Mouse (Mus musculus) layer of hippocampus, postnatal 25 days (tissue): ENCODE data around the gene St8sia4. TPM values are rescaled to one million over a fixed set of nuclear protein-coding genes. Genes with fewer than 3 reads are reported as not detected.
A peak's percentile ranks its signal among the peaks of the same experiment; 100 is the strongest.

ENCODE experiments used
- DNase-seq, 2 experiments: peaks; one replicate each; pipeline ENCODE4 v3.0.0; 2022; ENCODE audit warnings: mixed read lengths in 2 of 2, low spot score in 1 of 2; ENCODE audit errors: extremely low spot score in 1 of 2
- total RNA-seq, 2 experiments: library from RNA; stranded (reverse); gene quantifications; 2 replicates each; pipeline ENCODE4 v1.2.3; 2021

St8sia4 gene
- 10 to 100 TPM; 11.6 to 12.8 TPM for total RNA-seq

DNA sequence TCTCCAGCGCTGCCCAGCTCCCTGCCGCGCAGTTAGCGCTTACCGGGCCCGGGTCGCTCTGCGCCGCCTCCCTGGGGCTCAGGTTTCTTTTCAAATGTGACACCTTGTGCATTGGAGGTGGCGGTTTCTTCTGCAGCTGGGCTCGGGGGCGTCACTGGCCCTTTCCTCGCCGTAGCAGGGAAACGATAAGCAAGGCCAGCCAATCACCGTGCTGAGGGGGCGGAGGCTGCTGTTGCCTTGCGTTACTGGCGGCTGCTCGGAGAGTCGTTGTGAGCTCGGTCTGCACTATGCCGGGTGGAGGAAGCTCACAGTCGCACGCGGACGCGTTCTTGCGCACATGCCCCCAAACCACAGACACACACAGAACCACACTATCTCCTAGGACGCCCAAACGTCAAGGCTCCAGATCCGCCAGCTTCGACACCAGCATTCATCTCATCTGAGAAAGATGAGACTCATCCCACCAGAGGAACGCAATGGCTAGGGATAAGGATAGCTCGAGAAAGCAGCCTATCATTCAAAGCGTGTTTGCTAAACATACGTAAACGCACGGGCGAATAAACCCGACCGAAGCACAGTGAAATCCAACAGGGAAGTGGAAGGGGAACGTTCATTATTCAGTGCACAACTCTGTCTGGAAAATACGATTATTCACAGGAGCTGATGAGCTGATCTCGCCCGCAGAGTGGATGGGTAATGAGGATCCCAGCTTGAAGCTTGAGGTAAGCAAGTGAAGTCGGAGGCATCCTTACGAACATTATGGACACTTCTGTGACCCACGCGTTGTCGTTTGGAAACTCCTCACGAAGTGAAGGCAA lies at the start of gene St8sia4:
Gene St8sia4, minus strand, starts transcription at position 137 of the 818 bp plus-strand sequence.
- DNase-seq, result peak; percentile 69 to 81

DNA sequence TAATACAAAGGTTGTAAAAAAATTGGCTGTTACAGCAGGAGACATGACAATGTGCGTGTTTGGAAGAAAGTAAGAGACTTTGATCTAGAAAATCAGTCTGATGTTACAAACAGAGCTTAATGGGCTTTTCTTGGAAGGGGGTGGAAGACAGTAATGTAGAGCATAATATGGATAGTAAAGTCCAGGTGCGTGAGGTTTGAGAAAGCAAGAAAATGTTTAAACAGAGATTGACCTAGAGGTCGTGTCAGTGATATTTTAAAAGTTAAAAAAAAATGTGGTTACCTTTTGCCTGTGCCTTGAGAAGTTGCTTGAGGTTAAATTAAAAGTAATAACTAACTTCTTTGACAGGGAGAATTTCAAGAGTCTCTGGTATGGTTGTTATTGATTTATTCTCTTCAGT lies 41.8 kb upstream of the St8sia4 start:
- no peak for DNase-seq

DNA sequence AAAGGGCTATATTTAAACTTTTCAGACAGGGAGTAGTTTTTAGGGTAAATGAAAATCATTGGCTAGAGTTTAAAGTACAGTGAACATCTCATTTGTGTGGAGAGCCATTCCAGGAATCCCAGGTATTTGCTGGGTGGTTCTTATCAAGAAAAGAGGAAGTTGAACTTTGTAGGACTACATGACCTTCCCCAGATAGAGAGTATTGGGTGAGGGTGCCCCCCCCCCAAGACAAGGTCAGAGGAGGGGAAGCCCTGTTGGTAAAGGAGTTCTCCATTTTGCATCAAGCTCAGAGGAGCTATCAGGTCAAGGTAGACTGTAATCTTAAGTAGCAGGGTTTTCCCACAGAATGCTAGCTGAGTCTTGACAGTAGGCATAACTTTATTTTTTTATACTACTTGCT lies 32.5 kb upstream of the St8sia4 start:
- no peak for DNase-seq

DNA sequence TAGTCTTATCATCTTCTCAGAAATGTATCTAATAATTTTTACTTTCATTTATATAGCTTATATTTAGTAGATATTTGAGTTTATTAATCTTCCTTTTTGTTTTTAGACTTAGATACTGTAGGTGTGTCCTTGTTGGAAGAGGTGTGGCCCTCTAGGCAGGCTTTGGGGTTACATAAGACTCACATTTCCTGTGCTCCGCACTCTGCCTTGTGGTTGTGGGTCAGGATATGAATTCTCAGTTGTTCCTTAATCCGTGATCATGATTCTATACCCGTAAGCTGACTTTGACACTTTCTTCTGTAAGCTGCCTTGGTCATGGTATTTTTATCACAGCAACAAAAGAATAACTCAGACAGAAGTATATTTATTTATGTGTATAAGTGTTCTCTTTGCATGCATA lies 6.7 kb upstream of the St8sia4 start:
- DNase-seq, result no peak

DNA sequence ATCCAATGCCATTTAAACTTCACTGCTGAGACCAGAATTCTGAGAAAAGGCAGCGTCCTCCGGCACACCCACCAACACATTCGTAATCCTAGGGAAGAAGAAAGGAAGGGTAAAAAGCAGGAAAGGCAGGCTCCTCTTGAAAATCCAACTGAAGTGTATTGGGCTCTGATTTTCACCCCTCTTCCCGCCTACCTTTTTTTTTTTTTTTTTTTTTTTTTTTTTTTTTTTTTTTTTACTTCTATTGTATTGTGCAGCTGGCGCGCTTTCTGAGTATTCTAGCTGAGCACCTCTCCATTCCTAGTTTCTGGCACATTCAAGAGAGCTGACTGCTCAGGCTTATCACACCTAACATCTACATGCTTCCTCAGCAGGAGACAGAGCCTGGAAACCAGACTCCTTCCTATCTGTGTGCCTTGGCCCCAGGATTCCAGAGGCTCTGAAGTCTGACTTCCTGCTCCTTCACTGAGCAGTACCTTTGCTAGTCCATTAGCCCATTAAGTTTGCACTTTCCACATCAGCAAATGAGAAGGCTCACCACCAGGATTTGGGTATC lies 958 bp upstream of the St8sia4 start:
- DNase-seq, result peak; percentile 3 to 7

DNA sequence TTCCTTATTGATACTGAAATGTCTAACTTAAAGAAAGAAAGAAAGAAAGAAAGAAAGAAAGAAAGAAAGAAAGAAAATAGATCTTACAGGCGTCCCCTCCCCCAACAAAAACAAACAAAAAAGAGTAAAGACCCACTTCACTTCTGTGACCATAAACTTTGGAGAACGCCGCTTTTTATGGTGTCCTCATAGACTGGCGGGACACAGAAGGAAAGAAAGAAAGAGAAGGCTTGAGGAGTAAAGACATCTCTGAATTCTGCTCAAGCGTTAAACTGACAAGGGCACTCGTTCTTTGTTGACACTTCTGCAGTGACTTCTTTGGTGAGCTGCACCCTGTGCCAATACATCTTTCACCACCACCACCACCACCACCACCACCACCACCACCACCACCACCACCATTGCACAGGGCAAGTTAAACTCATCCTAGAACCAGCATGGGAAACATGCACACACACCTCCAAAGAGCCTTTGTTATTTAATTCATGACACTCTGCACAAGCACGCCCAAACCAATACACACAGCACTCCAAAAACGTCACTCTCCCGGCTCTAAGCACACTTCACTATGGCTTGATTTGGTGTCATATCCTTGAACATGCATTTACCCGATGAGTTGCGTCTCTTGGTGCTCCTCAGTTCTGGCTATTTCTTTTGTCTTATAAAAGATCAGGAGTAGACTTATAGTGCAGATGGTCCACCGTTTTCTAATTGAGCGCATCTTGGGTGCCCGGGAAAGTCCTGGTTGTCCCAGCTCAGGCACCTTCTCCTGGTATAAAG lies 640 bp downstream of the St8sia4 start:
- DNase-seq, result peak in 1 of 2 experiments; percentile 4

DNA sequence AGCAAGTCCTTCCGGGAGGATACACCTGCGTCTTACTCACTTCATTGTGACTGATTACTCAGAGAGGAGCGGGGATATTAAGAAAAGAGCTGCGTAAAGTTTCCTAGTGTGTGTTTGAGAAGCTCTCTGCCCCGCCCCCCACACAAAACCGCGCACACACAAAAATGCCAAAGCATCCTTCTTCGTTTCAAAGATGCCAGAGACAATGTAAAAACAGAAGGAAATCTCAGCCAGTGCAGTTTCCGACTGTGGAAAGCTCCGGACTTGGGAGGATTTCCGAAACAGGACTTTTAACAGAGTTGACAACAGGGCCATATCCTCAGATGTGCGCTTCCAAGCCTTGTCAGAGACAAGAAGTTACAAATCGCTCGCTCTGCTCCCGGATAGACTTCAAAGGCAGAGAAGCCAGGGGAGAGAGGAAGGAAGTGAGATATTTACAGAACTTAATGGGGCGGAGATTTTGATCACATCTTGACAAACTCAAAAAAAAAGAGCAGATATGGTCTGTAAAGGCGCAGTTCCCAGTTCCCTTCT lies 1.4 kb downstream of the St8sia4 start:
- peak in 1 of 2 experiments; percentile 6 for DNase-seq

DNA sequence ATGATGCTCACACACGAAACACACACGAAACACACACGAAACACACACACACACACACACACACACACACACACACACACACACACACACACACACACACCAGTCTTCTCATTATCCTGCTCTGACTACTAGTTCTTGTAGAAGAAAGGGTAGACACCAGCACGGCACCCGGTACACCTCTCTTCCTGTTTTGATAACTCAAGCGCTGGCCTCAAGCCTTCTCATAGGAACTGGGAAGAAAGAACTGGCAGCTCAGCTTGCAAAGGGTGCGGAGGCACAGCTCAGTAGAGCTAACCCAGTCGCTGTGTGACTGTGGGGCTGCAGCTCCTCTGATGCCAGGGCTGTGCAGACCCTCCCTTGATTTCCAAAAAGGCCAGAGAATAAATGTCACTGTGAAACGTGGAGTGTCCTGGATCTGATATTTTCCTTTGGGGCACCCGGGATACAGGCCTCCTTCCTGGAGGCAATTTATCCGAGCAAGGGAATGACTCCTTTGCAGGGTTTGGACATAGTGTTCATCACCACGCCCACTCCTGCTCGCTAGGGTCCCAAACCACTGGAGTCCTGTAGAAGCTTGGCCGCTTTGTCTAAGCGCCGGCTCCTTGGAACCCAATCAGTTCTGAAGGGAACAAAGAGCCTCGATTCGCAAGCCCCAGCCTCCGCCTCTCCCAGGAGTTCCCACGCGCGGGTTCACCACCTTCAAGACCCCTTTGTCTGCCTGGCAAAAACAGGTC lies 2.2 kb downstream of the St8sia4 start:
- peak; percentile 10 to 17 for DNase-seq

DNA sequence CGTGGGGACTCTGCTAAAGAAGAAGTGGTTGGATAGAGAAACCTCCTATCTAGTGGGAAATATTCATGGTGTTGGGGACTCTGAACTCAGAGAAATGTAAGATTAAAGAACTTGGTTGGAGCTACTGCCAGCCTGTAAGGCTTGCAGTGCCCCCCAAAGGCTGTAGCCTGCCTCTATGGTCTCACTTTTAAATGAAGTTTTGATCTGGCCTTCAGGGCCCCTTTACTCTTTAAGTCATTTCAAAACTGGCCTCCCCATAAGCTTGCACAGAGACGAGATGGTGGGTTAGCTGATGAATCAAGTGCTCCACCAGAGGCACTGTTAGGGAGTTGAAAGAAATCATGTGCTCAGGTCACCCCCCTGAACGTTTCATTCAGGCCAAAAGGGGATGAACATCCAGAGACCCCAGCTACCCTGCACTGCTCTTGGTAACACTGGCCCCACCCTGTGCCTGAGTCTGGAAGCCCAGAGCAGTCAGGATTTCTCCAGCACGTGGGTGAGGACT lies 3.0 kb downstream of the St8sia4 start:
- DNase-seq, result peak in 1 of 2 experiments; percentile 12

DNA sequence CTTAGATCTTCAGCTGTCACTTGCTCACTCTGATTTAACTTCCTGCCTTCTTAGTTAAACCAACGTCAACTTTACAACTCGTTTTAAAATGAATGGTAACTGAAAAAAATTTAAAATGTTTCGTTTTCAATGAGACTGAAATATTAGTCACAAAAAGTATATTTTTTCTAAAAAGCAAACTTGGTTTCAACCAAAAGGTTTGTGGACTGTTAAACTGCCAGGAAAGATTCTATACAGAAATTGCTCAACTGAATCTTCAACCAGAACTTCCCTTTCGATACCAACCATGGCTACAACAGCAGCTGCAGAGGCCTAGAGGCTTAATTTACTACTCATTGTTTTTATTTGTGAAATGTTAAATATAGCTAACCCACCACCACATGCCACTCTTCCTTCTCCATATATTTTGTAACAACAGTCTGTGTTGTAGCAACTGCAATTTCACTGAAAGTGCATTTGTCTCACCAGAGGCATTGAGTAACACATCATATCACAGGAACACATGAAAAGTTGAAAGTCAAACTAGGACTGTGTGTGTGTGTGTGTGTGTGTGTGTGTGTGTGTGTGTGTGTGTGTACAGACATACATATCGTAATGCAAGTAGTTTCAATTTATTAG lies 10.2 kb downstream of the St8sia4 start:
- DNase-seq, result no peak

DNA sequence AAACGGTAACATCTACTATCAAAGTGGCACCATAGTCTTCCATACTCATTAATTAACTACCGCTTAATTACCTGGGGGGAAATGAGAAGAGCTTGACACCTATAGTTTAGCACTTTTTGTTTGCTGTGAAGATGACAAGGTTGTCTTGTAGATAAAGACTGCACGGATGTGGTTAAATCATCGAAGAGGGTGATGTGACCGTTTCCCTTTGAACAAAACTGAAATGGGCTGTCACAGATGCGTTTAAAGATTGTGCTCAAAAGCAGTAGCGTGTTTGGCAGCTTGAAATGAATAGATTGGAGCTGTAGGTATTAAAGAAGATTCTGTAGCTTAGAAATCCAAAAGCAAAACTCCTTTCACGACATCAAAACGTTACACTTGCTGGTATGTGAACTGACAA lies 11.8 kb downstream of the St8sia4 start:
- DNase-seq, result no peak

DNA sequence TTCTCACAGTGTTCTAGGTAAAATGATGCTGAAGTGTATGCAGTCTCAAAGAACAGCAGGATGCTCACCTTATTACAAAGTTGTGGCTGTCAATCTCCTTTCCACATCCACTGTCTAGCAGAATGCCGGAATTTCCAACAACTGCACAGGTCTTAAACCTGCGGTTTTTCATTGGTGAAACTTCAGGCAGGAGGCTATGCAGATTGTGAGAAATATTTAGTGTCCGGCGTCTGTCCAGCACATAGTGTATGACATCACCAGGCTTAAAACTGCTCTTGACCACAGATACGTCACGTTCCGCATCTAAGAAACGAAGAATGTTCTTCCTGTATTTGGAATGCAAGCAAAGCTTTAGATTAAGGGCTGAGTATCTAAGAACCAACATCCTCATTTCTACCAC lies 13.9 kb downstream of the St8sia4 start:
- DNase-seq, result no peak

DNA sequence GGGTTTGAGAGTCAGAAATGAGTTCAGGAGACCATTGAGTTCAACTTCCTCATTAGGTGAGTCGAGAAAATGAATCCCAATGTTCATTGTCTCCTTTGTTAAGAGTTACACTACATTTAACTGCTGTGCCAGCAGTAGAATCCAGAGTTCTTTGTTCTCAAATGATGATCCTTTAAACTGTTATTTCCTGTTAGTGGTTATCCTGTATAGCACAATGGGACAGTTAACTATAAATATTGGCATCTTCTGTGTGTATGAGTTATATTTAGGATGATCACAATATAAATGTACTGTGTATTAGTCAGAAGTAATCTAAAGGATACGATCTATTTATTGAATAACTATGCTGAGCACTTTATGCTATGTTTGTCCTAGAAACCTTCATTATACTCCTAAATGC lies 23.1 kb downstream of the St8sia4 start:
- DNase-seq, result no peak

DNA sequence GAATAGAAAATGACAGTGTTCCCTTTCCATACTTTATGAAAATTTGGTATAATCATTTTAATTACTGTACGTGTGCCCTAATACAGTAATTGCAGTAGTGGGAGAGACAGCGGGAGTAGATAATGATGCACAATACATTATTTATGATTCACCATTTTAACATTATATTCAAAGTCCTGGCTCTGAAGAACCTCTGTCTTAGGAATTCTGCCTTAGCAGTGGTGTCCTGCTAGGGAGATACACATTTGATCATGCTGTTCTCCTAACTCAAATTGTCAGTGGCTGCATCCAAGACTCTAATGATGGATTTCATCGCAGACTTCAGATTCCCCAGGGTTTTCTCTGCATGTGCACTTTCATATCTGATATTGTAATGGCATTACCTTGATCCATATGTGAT lies 28.4 kb downstream of the St8sia4 start:
- no peak for DNase-seq

DNA sequence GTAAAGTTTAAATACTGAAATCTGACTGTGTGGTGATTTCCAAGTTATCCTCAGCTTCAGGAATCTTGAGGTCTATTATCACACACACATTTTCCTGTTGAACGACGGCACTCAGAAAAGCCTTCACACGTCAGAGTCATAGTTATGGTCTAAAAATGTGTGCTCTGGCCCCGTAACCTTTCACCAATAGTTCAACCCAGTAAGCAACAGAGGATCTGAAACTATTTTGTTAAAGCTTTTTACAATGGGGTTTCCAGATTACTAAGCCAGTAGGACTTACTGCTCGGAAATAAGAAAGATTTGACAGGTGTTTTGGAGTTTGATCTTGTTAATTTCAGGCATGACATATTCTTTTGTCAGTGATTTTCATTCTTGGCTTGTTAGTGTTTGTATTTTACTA lies 43.0 kb downstream of the St8sia4 start:
- DNase-seq, result no peak

DNA sequence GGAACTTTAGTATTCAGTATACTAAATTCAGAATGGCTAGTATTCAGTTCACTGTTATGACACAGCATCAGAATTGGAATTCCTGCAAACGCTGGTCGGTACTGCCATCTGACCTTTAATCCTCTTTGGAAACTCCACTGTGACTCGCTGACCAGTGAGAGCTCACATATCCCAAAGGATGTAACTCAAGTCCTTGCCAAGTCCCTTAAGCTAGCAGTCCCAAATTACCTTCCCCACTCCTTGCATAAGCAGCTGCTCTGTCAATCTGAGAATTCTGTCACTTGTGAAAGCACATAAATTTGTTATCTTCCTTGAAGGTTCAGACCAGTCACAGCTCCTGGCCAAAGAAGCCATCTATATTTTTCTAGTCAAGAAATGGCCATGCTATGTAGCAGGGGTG lies 48.7 kb downstream of the St8sia4 start:
- no peak for DNase-seq

DNA sequence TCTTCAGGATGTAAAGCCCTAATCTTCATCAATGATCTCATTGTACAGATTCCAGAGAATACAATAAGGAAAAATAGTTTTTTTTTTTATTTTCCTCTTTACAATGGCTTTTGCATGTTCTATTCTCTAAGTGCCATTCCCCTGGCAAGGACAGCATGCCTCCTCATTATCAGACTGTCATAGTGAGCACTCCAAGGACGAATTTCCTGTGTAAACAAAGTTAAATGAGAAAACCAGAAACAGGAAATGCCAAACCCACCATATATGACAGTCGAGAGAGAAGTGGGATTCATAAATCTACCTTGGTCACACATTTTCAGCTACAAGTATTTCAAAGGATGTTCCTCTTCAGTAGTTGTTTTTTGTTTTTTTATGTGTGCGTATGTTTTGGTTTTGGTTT lies 49.2 kb downstream of the St8sia4 start:
- no peak for DNase-seq

DNA sequence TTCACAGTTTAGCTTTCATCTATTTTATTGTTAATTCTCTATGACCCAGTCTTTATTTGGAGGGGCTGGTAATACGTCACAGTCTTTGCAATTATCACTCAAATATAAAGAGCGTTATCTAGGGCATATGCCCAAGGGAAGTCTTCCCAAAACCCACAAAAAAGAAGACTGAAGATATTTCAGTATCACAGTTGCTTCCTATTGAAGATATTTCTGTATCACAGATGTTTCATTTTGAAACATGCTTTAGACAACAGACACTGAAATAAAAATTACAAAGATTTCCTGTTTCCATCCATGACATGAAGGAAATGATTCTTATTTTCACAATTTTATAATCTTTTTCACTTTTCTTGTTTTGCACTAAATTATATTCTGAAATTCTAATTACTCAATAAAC lies 57.4 kb downstream of the St8sia4 start:
- DNase-seq, result no peak

DNA sequence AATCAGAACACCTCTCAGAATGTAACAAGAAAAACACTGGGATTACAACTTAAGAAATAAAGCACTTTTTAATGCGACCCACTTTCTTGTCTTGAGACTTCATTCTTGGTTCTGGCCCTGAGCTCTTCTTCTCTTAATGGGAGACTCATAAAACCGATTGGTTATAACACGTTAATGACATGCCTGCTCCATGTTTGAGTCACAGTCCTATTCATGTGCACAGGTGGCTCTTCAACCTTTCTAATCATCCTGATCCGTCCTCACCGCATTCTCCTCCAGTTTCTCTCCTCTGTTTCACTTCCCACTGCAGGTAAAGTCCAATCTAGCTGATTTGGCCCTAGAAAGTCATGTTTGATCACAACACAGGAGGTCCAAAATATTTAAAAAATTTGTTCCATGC lies 58.3 kb downstream of the St8sia4 start:
- DNase-seq, result no peak

DNA sequence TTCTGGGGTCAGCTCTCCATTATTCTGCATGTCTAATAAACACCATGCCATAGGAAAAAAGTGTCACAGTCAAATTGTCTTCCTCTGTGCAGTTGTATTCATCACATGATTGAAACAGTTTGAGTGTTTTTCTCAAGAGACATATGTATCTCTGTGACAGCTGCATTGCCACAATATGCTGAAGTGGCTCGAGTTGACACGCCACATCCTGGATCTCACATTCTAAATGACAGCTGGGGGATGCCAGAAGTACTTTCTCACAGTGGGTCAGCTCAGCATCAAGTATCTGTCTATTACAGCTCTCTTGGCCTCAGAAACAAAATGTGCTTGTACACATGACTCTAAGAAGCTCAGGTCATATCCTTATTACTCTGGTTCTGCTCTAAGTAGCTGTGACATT lies 61.9 kb downstream of the St8sia4 start:
- DNase-seq, result no peak
